Mouse (Mus musculus): ENCODE measurements at regions not wholly inside any gene's neighbourhood (a gene's known extent, or its start where the extent isn't known, plus 50 kb on each side); places are given as distances from the start of the nearest gene placed in this dataset.

- no peak for DNase-seq (ENCODE audit: low read depth, low spot score)
These were observed 234.1 kb upstream of the Kazn start for GRCm38 (mm10) chr4:142473284-142473683.

DNA sequence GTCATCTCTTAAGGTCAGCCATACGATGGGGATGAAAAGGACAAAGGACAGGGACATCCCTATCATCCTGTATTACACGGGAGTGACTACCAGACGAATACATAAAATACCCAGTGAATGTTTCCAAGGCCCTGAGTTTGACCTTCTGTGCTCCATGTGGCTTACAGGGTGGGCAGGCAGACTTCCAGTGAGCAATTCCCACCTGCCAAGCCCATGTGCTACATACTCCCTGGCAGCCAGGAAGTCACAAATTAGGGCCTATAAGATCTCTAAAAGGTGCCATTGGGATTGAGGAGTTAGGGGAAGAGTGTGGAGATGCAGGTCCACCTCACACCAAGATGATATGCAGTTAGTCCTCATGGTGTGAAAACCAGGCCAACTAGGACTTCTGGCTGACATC lies 233.1 kb upstream of the Kazn start:
- no peak for DNase-seq (ENCODE audit: low read depth, low spot score)

DNA sequence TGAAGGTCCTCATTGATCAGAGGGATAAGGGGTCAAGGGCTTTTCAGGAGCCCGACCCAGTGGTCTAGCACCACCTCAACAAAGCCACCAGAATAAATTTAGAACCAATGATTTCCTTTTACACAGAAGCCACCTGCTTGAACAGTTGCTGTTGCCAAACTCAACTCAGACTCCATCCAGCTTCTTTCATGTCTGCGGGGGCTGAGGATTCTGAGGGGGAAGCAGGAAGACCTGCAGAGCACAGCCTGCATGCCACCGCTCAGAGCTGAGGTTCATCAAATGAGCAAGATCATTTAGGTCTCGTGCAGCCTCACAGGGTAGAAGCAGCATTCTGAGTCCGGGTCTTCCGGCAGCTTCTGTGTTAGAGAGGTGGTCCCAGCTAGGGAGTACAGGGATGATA lies 231.6 kb upstream of the Kazn start:
- DNase-seq (ENCODE audit: low read depth, low spot score), result no peak

DNA sequence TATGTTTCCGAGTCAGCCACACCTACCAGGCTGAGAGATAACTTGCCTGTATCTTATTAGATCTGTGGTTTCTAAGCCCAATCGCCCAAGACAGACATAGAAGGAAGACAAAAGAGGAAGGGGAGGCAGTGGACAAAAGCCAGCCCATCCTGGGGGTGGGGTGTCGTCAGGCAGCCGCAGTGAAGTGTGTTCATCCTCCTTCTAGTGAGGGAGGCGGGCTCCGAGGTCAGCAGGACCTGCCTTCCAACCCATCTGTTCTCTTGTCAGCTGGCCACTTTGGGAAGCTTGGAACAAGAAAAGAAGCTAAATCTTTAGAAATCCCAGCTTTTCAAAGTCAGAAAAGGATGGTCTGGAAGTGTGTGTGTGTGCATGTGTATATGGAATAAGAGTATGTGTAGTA lies 228.7 kb upstream of the Kazn start:
- DNase-seq (ENCODE audit: low read depth, low spot score), result no peak

DNA sequence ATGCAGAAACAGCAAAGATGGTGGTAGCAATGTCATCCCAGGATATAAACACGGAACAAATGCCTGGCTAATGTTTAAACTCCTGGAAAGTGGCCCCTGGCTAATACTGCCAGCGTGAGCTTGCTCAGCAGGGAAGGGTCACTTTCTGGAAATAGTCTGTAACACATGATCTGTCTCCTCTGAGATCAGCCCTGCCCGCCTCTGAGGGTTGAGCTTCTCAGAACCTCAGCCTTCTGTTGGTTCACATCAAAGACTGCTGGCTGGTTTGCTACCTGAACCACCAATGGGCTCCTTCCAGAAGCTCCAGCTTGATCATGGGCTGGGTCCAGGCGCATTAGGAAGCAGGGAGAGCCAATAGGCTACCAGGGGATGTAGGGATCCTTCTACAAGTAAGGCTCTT lies 226.0 kb upstream of the Kazn start:
- DNase-seq (ENCODE audit: low read depth, low spot score), result no peak

GRCm38 (mm10) chr4:142464066-142464465 lies 224.9 kb upstream of the Kazn start:
- DNase-seq (ENCODE audit: low read depth, low spot score), result no peak

DNA sequence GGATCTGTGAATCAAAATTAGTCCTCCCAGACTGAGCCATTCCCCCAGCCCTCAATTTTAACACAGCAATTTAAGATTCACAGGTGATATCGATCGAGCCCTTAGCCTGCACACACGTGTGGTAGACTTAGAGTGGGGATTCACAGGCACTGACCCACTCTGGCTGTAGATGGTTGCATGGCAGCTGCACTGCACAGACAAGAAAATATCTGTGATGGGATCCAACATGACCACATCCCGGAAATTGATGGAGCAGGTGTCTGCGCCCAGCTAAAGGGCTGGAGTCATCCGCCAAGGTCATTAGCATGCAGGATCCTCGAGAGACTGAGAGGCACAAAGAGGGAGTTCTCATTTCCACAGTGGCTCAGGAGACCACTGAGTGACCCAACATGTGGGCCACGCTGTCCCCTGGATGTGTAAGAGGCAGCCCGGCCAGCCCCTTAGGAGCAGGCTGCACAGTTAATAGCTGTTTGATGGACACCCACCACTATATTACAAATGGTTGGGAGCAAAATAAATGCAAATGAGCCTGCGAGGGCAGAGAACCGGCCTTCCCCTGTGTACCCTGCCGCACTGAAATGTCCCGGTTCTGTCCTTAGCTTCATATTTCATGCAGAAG lies 221.4 kb upstream of the Kazn start:
- no peak for DNase-seq (ENCODE audit: low read depth, low spot score)

DNA sequence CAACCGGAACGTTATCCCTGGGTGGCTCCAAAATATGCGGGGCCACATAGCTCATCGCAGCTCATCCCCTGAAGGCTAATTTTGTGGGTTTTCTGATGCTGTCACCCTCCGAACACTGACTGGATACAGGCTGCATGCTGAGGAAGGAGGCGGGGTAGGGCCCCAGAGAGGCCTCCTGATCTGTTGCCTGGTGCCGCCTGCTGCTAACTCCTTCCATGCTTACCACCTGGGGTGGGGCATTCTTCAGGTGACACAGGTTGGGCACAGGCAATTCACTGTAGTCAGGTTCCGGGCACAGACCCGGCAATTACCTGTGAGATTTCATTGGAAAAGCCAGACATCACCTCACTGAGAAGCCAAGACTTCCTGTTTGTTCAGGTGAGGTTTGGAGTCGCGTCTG lies 213.4 kb upstream of the Kazn start:
- no peak for DNase-seq (ENCODE audit: low read depth, low spot score)

DNA sequence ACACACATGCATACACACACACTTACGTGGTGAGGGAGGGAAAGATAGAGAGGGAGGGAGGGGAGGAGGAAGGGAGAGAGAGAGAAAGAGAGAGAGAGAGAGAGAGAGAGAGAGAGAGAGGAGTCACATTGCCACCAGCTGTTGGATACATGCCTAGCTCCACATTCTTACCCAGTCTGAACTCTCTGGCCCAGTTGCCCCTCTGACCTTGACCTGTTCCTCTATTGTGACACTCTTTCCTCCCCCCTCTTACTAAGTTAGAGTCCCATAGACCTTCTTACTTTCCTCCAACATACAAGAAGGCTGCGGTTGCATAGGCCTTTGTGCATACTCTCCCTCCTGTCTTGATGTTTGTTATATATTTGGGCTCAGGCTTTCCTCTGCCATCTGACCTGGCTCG lies 211.7 kb upstream of the Kazn start:
- no peak for DNase-seq (ENCODE audit: low read depth, low spot score)

GRCm38 (mm10) chr4:142449713-142450112 lies 210.5 kb upstream of the Kazn start:
- no peak for DNase-seq (ENCODE audit: low read depth, low spot score)

DNA sequence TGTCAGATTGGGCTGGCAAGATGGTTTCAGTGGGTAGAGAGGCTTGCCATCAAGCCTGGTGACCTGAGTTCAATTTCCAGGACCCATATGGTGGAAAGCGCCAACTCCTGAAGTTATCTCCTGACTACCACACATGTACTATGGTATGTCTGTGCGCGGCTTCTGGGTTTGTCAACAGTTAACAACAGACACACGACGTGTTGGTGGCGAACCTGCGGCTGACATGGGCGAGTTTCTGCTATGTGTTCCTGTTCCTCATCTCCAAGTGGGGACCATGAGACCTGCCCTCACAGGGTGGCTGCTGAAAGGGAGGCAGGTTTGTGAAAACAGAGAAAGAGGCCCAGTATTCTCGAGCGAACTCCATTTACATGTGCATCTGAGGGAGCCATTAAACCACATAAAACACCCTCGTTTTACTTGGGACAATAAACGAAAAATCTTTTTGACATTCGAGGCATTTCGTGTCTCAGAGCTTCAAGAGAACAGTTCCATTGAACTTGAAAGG lies 210.0 kb upstream of the Kazn start:
- no peak for DNase-seq (ENCODE audit: low read depth, low spot score)

- no peak for DNase-seq (ENCODE audit: low read depth, low spot score)
These were observed 208.3 kb upstream of the Kazn start for GRCm38 (mm10) chr4:142447529-142447928.

GRCm38 (mm10) chr4:142441045-142441444 lies 201.8 kb upstream of the Kazn start:
- DNase-seq (ENCODE audit: low read depth, low spot score), result peak; percentile 26

DNA sequence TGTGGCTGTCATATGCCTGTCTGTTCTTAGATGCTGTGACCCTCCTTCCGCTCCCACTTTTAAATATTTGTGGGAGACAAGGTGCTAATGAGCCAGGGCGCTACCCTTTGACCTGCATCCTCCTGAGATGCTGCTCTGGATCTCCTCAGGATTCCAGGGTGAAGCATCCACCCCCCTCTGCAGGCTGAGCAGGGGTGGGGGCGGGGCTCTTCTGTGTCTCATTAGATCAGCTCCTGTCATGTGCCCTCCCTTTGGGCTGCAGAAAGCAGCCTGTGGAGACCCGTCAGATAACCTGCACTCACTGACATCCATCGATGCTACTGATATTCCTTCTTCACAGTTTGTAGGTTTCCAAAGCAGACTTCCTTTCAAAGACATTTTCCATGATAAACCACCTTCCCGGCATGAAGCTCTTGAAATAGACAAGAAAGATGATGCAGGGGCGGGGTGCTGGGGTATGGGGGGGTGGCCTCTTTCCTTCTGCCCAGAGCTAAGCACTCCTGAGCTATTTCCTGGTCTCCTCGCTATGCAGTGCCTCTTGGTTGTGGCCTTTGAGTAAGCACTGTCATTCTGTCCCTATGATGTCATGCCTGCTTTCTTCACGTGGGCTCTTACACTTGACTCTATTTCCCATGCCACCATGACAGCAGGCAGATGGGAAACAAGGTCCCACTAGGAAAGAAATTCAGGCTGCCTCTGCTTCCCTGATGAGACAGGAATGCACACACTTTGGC lies 200.4 kb upstream of the Kazn start:
- no peak for DNase-seq (ENCODE audit: low read depth, low spot score)

- DNase-seq (ENCODE audit: low read depth, low spot score), result no peak
These were observed 185.4 kb upstream of the Kazn start for GRCm38 (mm10) chr4:142424596-142424995.

DNA sequence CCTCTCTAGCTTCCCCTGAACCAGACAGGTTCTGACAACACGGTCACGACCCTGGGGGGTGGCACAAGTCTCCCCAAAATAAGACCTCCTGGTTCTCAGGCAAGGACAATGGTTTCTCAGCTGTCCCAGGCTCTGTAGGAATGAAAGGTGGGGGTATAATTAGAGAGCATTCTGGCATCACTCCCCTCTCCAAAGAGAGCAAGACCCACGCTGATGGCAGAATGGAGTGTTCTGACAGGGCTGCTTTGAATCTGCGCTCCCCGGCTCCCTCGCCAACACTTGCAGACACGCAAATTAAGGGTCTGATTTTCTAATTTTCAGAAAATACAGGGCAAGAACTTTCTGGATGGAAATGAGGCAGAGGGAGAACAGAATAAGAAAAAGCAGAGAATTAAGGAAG lies 181.2 kb upstream of the Kazn start:
- no peak for DNase-seq (ENCODE audit: low read depth, low spot score)

- DNase-seq (ENCODE audit: low read depth, low spot score), result peak; percentile 44
These were observed 175.7 kb upstream of the Kazn start for GRCm38 (mm10) chr4:142414874-142415273.

DNA sequence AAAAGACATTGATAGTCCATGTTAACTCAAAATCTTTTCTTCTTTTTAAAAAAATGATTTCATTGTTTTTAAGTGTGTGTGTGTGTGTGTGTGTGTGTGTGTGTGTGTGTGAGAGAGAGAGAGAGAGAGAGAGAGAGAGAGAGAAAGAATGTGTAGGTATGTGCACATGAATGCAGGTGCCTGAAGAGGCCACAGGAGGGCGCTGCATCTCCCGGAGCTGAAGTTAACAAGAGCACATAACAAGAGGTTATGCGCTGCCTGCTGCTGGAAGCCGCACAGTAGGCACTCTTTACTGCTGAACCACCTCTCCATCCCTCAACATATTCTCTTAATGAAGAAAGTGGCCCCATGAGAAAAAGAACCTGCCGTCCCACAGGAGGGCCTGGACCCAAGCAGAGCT lies 172.6 kb upstream of the Kazn start:
- DNase-seq (ENCODE audit: low read depth, low spot score), result peak; percentile 30

- DNase-seq (ENCODE audit: low read depth, low spot score), result no peak
These were observed 171.7 kb upstream of the Kazn start for GRCm38 (mm10) chr4:142410596-142411573.

DNA sequence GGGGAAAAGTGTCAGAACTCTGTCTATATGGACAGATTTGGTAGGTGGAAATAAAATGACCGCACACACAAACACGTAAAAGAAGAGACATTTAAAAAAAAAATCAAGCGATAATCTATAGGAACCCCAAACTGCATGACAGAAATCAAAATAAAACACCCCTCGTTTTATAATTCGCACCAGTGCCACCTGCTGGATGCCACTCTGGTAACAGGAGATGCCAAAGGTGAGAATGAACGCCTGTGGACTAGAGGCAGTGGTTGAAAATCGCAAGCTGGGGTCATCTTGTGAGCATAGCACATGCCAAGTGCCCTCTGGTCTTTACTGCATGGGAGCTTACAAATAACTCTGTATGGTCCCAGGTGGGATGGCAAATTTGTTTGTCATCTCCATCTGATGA lies 158.7 kb upstream of the Kazn start:
- no peak for DNase-seq (ENCODE audit: low read depth, low spot score)

GRCm38 (mm10) chr4:142392924-142393323 lies 153.7 kb upstream of the Kazn start:
- DNase-seq (ENCODE audit: low read depth, low spot score), result peak; percentile 44

GRCm38 (mm10) chr4:142390531-142391195 lies 151.5 kb upstream of the Kazn start:
- DNase-seq (ENCODE audit: low read depth, low spot score), result no peak
